Mouse (Mus musculus) kidney, adult 2 months (tissue): ENCODE results near the gene Spats2.

Experiments used
- CTCF ChIP-seq: fragments of 200-500 bp; conservative IDR thresholded peaks from 2 replicates; pipeline ENCODE4 v1.5.1; 2011; ENCODE audit warnings: low read depth, mild to moderate bottlenecking, control low read depth, low read length, moderate library complexity, mixed read lengths; ENCODE audit not compliant: insufficient read depth, insufficient read length
- POLR2A ChIP-seq: fragments of 200-500 bp; IDR thresholded peaks from one replicate; pipeline ENCODE4 v1.6.1; 2011; ENCODE audit warnings: low read depth, low read length, control low read depth

DNA sequence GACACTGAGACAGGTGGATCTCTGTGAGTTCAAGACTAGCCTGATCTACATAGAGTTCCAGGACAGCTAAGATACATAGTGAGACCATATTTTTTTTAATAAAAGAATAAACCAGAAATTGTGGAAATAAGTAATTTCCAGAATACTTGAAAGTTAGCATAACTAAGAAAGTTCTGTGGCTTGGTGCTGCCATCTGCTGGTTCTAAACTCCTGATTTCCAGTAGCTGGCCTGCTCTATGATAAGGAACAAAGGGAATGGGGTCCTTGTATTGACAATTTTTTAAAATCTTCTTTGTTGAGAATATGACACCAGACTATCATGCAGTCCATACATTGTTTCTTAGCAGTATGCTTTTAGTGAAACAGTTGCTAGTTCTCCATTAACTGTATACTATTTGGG lies 73.0 kb downstream of the Spats2 start:
- 0 out of 2 replicates have a peak, but pooled peaks have one; percentile 10 for TF ChIP-seq CTCF
- no peak for TF ChIP-seq POLR2A
